Mouse (Mus musculus) stomach, embryonic 16.5 days (tissue): ENCODE results near the gene Hoxa5. TPM values are rescaled to one million over a fixed set of nuclear protein-coding genes. Genes with fewer than 3 reads are reported as not detected.
A peak's percentile ranks its signal among the peaks of the same experiment; 100 is the strongest.

Experiments used
- ATAC-seq: fragments of 200-750 bp; cut with Nextera tagmentation; 2 replicates; pipeline ENCODE4 v1.8.0; 2017; ENCODE audit warnings: moderate number of reproducible peaks, moderate TSS enrichment; ENCODE audit not compliant: insufficient read depth, low FRiP score
- H3K27ac ChIP-seq: fragments of 300-500 bp; sonication (generic); 2 replicates; pipeline ENCODE4 v1.5.1; 2014; ENCODE audit warnings: low read length
- H3K27me3 ChIP-seq: fragments of 300-500 bp; sonication (generic); 2 replicates; pipeline ENCODE4 v1.6.1; 2014; ENCODE audit warnings: low read length, control low read depth, mixed read lengths; ENCODE audit not compliant: control insufficient read depth, insufficient read depth
- H3K36me3 ChIP-seq: fragments of 300-500 bp; sonication (generic); 2 replicates; pipeline ENCODE4 v1.6.1; 2014; ENCODE audit warnings: low read length; ENCODE audit not compliant: control insufficient read depth, insufficient read depth
- H3K4me1 ChIP-seq: fragments of 300-500 bp; sonication (generic); 2 replicates; pipeline ENCODE4 v1.6.1; 2014; ENCODE audit warnings: low read length, control low read depth, mixed read lengths; ENCODE audit not compliant: control insufficient read depth, insufficient read depth
- H3K4me2 ChIP-seq: fragments of 300-500 bp; sonication (generic); 2 replicates; pipeline ENCODE4 v1.6.1; 2014; ENCODE audit warnings: low read depth, low read length, mixed read lengths
- H3K4me3 ChIP-seq: fragments of 300-500 bp; sonication (generic); replicated peaks from 2 replicates; pipeline ENCODE4 v1.5.1; 2014; ENCODE audit warnings: mild to moderate bottlenecking, low read length
- H3K9ac ChIP-seq: fragments of 300-500 bp; sonication (generic); 2 replicates; pipeline ENCODE4 v1.6.1; 2014; ENCODE audit warnings: low read length
- H3K9me3 ChIP-seq: fragments of 300-500 bp; sonication (generic); replicated peaks from 2 replicates; pipeline ENCODE4 v1.6.1; 2016; ENCODE audit warnings: low read length, control low read depth; ENCODE audit not compliant: control insufficient read depth
- WGBS: fragments of 180-500 bp; shearing (Covaris S2); extraction: QIAGEN DNeasy Blood & Tissue Kit; methylation state at CpG from one replicate; pipeline ENCODE4 v1.1.7; 2014; 5-methylcytosine and 5-hydroxymethylcytosine counted together
- polyA plus RNA-seq: library from polyadenylated mRNA; unstranded; fragments of >200 nt; fragmentation: Nextera tagmentation; extraction: Ambion mirVana; gene quantifications from 2 replicates; pipeline ENCODE4 v1.2.1, GENCODE M21; 2015

Hoxa5 gene
- polyA plus RNA-seq, 1 experiment from 2014 or later = 11.0 TPM

DNA sequence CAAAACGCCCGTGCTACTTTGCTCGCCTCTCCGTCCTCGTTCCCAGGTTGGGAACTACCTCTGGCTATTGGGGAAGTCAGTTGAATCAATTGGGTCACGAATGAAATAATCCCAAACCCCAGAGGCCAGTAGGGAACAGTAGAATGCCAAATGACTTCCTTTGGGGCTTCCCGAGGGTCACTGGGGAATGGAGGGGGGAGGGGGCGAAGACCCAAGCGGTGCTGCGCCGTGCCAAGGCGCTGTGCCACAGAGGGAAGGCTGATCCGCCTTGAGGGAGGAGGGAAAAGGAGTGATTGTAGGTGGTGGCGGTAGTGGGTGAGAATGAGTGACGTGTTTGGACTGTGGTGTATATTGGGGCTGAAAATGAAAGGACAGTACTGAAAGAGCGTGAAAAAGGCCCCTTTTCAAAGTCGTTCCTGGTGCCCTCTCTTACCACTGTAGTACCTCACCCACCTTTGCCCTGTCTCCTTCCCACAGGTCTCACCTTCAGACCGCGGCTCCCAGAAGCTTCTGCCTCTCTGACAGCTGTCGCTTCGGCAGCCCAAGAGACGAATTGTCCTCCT lies 8.2 kb upstream of the Hoxa5 start:
- peaks cover 76% of the 10 kb centered on the region for H3K27me3 ChIP-seq
- H3K36me3 ChIP-seq = no peaks in the 10 kb centered on the region
- peak overlapping the region; percentile 73 for H3K9ac ChIP-seq
- WGBS = 8% methylated on average over 22 of the region's 22 CpGs
- H3K4me2 ChIP-seq = peak overlapping the region; percentile 84
- H3K9me3 ChIP-seq = no peaks in the 10 kb centered on the region
- peak overlapping the region; percentile 87 for H3K27ac ChIP-seq
- H3K4me3 ChIP-seq = peak overlapping the region; percentile 54
- ATAC-seq = no peak
- peaks cover under 1% of the 10 kb centered on the region; the same call in 1 of the 2 replicates for H3K4me1 ChIP-seq

DNA sequence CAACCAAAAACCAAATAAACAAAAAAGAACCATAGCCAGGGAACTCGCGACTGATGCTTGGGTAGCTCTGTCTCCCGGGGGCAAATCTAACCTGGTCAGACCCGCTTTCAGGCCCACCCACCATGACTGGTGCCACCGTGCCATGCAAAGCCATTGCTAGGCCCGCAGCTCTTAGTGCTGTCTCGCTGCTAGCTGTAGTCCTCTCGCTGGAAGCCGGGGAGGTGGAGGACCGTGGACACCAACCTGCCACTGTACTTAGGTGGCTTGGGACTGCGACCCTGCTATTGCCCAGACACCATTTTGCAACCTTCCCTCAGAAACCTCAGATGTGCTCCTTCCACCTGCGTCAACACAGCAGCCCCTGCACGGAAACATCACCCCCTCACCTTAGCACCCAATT lies 7.6 kb upstream of the Hoxa5 start:
- 13% methylated on average over 13 of the region's 13 CpGs for WGBS
- Histone ChIP-seq H3K4me2 (peak overlapping the region; percentile 84), H3K27me3 (peaks cover 79% of the 10 kb centered on the region), H3K27ac (peak overlapping the region; percentile 1), H3K9ac (peak overlapping the region; percentile 73), H3K36me3 (no peaks in the 10 kb centered on the region), H3K4me3 (peak overlapping the region; percentile 54), H3K4me1 (no peaks in the 10 kb centered on the region; the same call in 1 of the 2 replicates), H3K9me3 (no peaks in the 10 kb centered on the region)
- no peak for ATAC-seq

DNA sequence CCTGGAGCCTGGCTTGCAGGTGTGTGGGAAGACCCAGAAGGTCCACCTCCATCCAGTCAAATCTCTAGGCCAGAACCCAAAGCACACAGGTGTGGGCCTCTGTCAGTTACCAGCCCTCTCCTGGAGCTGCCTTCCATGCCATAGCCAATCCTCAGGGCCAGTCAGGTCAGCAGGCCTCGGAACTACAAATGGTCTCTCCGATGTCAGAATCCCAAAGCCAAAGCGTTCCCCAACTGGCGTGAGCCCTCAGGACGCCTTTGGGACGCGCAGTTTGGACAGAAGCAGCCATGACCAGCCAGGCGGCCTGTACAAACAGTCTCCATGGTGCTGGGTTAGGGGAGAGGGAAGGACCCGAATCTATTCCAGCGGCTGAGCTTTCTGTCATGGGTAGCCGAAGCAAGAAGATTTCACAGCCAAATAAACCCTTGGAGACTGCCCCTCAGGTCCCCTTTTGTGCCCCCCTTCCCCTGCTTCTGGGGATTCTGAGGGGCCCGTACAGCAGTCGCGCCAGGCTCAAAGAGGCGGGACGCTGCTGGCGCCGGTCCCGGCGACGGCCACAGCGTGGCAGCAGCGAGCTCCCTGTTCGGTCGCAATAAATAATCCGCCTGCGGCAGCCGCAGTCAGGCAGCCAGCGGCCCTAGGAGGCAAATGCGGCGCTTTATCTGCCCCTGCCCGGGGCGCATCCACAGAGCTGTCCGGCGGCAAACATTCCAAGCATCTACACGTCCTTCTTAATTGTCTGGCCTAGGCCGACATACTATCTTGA lies 7.0 kb upstream of the Hoxa5 start:
- ATAC-seq = peak; percentile 48; the same call in 1 of the 2 replicates
- H3K4me2 ChIP-seq = peak overlapping the region; percentile 84
- WGBS = 2% methylated on average over 37 of the region's 37 CpGs
- no peaks in the 10 kb centered on the region for H3K9me3 ChIP-seq
- H3K4me1 ChIP-seq = no peaks in the 10 kb centered on the region; the same call in 1 of the 2 replicates
- H3K36me3 ChIP-seq = no peaks in the 10 kb centered on the region
- H3K4me3 ChIP-seq = peak overlapping the region; percentile 54
- H3K27ac ChIP-seq = peak overlapping the region; percentile 57
- H3K27me3 ChIP-seq = peaks cover 79% of the 10 kb centered on the region
- H3K9ac ChIP-seq = peak overlapping the region; percentile 73

DNA sequence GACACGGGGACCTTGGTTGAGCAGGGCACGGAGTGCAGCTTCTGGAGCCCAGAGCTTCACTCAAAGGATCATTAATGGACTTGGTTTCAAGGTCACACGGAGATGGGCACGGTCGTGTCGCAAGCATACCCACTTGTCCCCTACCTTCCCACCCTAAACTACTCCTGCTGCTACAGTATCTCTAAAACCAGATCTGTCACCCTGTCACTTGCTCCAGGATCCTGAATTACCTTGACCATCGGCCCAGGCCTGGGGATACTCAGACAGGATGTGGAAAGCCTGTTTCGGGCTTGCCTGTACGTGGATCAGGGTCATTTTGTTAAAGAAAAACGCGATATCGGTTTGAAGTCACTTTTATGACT lies 5.3 kb upstream of the Hoxa5 start:
- Histone ChIP-seq H3K4me1 (peaks cover 2% of the 10 kb centered on the region; the same call in 1 of the 2 replicates), H3K9ac (peak overlapping the region; percentile 70), H3K4me2 (peak overlapping the region; percentile 84), H3K9me3 (no peaks in the 10 kb centered on the region), H3K27me3 (peaks cover 71% of the 10 kb centered on the region), H3K36me3 (no peaks in the 10 kb centered on the region), H3K27ac (peak overlapping the region; percentile 44; the same call in 1 of the 2 replicates), H3K4me3 (peak overlapping the region; percentile 46)
- ATAC-seq = no peak
- WGBS = 26% methylated on average over 12 of the region's 12 CpGs

DNA sequence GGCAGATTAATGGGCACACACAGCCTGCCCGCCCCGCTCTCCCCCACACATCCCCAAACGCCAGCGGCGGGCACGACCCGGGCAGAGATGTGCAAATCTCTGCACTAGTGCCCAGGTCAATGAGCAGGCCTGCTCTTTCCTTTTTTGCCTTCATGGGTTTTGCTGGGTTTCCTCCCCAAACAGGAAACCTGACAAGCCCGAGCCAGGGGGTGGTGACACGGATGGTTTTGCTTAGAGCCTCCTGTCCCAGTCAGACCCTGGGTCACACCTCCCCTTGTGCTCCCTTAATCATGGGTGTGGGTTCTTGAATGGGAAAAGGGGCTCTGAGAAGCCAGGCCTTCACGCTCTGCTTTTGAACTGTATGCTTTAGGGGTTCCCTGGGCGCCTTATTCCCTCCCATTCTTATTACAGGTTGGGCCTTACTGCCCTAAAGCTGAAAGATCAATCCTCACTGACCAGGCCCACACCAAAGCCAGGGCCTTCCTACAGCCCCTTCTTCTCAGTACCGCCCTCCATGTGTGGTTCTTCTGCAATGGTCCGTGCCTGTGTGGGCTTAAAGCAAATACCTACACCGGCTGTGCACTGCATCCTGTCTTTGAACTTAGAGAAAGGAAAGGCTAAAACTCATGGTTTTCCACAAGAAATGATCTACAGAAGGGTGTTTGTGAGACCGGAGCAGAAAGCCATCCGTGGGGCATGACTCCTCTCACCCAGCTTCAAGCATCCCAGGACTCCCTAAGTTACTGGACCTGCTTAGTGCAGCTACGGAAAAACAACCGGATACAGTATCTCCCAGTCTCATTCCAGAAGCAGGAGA lies 4.7 kb upstream of the Hoxa5 start:
- Histone ChIP-seq H3K9me3 (no peaks in the 10 kb centered on the region), H3K36me3 (no peaks in the 10 kb centered on the region), H3K9ac (peak overlapping the region; percentile 70), H3K27ac (peak overlapping the region; percentile 64), H3K4me2 (peak overlapping the region; percentile 84), H3K4me1 (peaks cover 4% of the 10 kb centered on the region; the same call in 1 of the 2 replicates), H3K27me3 (peaks cover 65% of the 10 kb centered on the region), H3K4me3 (peak overlapping the region; percentile 46)
- 19% methylated on average over 18 of the region's 18 CpGs for WGBS
- ATAC-seq = no peak

DNA sequence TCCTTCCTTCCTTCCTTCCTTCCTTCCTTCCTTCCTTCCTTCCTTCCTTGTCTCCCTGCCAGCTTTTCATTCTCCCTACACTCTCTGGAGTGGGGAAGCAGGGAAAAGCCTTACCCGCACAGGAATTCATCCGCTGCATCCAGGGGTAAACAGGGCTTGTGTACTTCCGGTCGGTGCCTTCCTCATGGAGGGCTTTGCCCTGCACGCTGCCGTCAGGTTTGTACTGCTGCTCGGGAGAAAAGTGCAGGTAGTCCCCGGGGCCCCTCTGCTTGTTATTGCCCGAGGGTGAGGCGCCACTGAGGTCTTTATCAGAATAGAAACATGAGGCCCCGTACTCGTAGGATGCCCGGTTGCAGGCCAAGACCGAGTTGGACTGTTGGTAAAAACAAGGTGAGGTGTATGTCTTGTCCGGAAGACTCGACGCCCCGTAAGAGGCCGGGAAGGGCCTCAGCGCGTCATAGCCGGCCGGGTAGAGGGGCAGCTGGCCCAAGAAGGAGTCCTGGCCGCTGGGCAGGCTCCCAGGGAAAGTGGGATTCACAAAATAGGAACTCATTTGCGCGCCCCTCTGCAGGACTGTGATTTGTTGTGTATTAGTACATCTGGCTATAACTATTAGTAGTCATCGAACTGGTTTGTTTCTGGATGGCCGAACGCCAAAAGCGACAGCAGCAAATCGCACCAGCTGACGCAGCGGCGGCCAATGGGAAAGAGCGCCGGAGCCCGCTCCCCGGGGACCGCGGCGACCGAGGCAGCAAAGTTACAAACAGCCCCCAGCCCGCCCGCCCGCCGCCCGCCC lies 3.9 kb upstream of the Hoxa5 start, which contains the start of gene Hoxa6:
Gene Hoxa6 (minus strand): TSS at position 651 of the 796 bp plus-strand sequence.
- H3K4me2 ChIP-seq = peak within 1 kb of the TSS; percentile 84
- H3K9ac ChIP-seq = peak within 1 kb of the TSS; percentile 70
- peak within 1 kb of the TSS; percentile 70 for H3K27ac ChIP-seq
- H3K4me3 ChIP-seq = peak within 1 kb of the TSS; percentile 71
- H3K27me3 ChIP-seq = peaks cover 58% of the 10 kb centered on the region
- H3K4me1 ChIP-seq = peaks cover 4% of the 10 kb centered on the region; the same call in 1 of the 2 replicates
- H3K36me3 ChIP-seq = no peaks in the 10 kb centered on the region
- 4% methylated on average over 47 of the region's 47 CpGs for WGBS
- no peaks in the 10 kb centered on the region for H3K9me3 ChIP-seq
- ATAC-seq = no peak

DNA sequence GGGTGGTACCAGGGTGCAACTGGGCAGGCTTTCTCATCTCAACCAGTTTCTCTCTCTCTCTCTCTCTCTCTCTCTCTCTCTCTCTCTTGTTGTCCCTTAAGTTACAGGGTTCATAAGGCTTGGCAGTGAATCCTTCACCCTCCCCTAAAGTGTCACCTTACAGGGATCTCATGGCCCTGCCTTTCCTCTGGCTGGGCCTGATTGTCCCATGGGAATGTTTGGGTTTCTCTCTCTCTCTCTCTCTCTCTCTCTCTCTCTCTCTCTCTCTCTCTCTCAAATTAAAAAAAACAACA lies 3.2 kb upstream of the Hoxa5 start:
- Histone ChIP-seq H3K9me3 (no peaks in the 10 kb centered on the region), H3K9ac (peak overlapping the region; percentile 43), H3K4me2 (peak overlapping the region; percentile 84), H3K36me3 (no peaks in the 10 kb centered on the region), H3K4me1 (peaks cover 4% of the 10 kb centered on the region; the same call in 1 of the 2 replicates), H3K4me3 (peak overlapping the region; percentile 71), H3K27me3 (peaks cover 53% of the 10 kb centered on the region), H3K27ac (peak overlapping the region; percentile 70)
- no peak for ATAC-seq

DNA sequence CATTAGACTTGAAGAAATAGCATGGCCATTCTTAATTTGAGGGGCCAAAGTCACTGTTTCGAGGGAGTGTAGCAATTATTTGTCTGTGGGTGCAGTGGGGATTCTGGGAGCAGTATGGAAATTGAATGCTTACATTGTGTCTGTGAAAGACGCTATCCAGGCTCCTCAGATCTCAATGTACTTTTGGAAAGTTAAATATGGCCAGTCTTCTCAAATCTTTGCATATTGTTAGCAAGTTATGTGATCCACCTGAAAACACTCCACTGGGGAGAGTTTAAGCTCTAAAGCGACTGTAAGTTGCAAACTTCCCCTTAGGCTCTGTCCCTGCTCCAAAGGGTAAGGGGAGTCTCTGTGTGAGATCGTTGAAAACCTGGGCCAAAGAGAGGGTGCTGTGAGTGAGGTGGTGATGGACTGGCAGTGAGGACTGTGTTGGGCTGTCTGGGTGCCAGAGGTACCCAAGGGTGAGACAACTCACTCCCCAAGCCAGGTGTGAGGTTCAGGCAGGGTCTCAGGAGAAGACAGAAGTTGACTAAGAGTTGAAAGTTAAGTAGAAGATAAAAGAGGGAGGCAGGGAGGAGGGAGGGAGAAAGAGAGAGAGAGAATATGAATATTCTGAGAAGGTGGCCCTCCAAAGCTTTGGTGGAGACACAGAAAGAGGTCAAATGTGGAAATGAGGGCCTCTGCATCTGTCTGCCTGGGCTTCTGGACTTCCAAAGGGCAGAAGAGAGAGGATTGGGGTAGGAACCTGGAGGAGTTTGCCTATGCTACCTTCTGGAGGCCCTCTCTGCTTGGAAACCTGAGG lies 2.7 kb upstream of the Hoxa5 start:
- Histone ChIP-seq H3K4me2 (peak overlapping the region; percentile 84), H3K4me1 (peaks cover 4% of the 10 kb centered on the region; the same call in 1 of the 2 replicates), H3K27me3 (peaks cover 51% of the 10 kb centered on the region), H3K27ac (peak overlapping the region; percentile 70), H3K36me3 (no peaks in the 10 kb centered on the region), H3K9me3 (no peaks in the 10 kb centered on the region), H3K4me3 (peak overlapping the region; percentile 71), H3K9ac (peak overlapping the region; percentile 43)
- ATAC-seq = no peak
- 23% methylated on average over 4 of the region's 4 CpGs for WGBS
